Mouse (Mus musculus): ENCODE data around the gene Pigm. TPM values are rescaled to one million over a fixed set of nuclear protein-coding genes. Genes with fewer than 3 reads are reported as not detected.

Gene Pigm
- total RNA-seq, 2 experiments from 2014 or later: 5.2 to 5.3 TPM

Other genes with a start within 250 kb of the Pigm start
- gene Pex19, start 249.8 kb upstream of the Pigm start, total RNA-seq (2015; ENCODE audit: low replicate concordance): 10.0 and 22.4 TPM in 2 replicates
- 22.7 and 41.2 TPM in 2 replicates for gene Pex19, start 249.8 kb upstream of the Pigm start, total RNA-seq (2017; ENCODE audit: low replicate concordance)
- gene Dcaf8, start 228.5 kb upstream of the Pigm start, total RNA-seq (2015; ENCODE audit: low replicate concordance): 226 and 232 TPM in 2 replicates
- 600 and 738 TPM in 2 replicates for gene Dcaf8, start 228.5 kb upstream of the Pigm start, total RNA-seq (2017; ENCODE audit: low replicate concordance)
- gene Pea15a, start 169.7 kb upstream of the Pigm start, total RNA-seq (2015; ENCODE audit: low replicate concordance): 2.5 and 3.1 TPM in 2 replicates
- gene Pea15a, start 169.7 kb upstream of the Pigm start, total RNA-seq (2017; ENCODE audit: low replicate concordance): 2.6 and 5.4 TPM in 2 replicates
- gene Casq1, start 156.7 kb upstream of the Pigm start, total RNA-seq (2015; ENCODE audit: low replicate concordance): not detected in 2 replicates
- not detected in 2 replicates for gene Casq1, start 156.7 kb upstream of the Pigm start, total RNA-seq (2017; ENCODE audit: low replicate concordance)
- gene Atp1a4, start 118.1 kb upstream of the Pigm start, total RNA-seq (2015; ENCODE audit: low replicate concordance): not detected in 2 replicates
- gene Atp1a4, start 118.1 kb upstream of the Pigm start, total RNA-seq (2017; ENCODE audit: low replicate concordance): not detected in 2 replicates
- gene Igsf8, start 114.9 kb upstream of the Pigm start, total RNA-seq (2015; ENCODE audit: low replicate concordance): 1.3 and 6.7 TPM in 2 replicates
- gene Igsf8, start 114.9 kb upstream of the Pigm start, total RNA-seq (2017; ENCODE audit: low replicate concordance): 2.0 and 3.1 TPM in 2 replicates
- not detected in 2 replicates for gene Atp1a2, start 78.5 kb upstream of the Pigm start, total RNA-seq (2015; ENCODE audit: low replicate concordance)
- gene Atp1a2, start 78.5 kb upstream of the Pigm start, total RNA-seq (2017; ENCODE audit: low replicate concordance): not detected in 2 replicates
- gene Kcnj9, start 47.2 kb upstream of the Pigm start, total RNA-seq (2015; ENCODE audit: low replicate concordance): not detected in 2 replicates
- gene Kcnj9, start 47.2 kb upstream of the Pigm start, total RNA-seq (2017; ENCODE audit: low replicate concordance): 2.1 TPM in 1 of 2 replicates, not detected in the other
- 5.6 and 11.7 TPM in 2 replicates for gene Kcnj10, start 35.3 kb upstream of the Pigm start, total RNA-seq (2015; ENCODE audit: low replicate concordance)
- 0.85 and 2.8 TPM in 2 replicates for gene Kcnj10, start 35.3 kb upstream of the Pigm start, total RNA-seq (2017; ENCODE audit: low replicate concordance)
- gene Slamf9, start 98.8 kb downstream of the Pigm start, total RNA-seq (2015; ENCODE audit: low replicate concordance): 4.0 TPM in 1 of 2 replicates, not detected in the other
- 0.70 and 0.77 TPM in 2 replicates for gene Slamf9, start 98.8 kb downstream of the Pigm start, total RNA-seq (2017; ENCODE audit: low replicate concordance)
- not detected in 2 replicates for gene Igsf9, start 105.2 kb downstream of the Pigm start, total RNA-seq (2015; ENCODE audit: low replicate concordance)
- gene Igsf9, start 105.2 kb downstream of the Pigm start, total RNA-seq (2017; ENCODE audit: low replicate concordance): not detected in 2 replicates
- 135 and 151 TPM in 2 replicates for gene Tagln2, start 123.5 kb downstream of the Pigm start, total RNA-seq (2015; ENCODE audit: low replicate concordance)
- gene Tagln2, start 123.5 kb downstream of the Pigm start, total RNA-seq (2017; ENCODE audit: low replicate concordance): 52.7 and 53.7 TPM in 2 replicates
- not detected in 2 replicates for gene Cfap45, start 144.3 kb downstream of the Pigm start, total RNA-seq (2015; ENCODE audit: low replicate concordance)
- 0.28 TPM in 1 of 2 replicates, not detected in the other for gene Cfap45, start 144.3 kb downstream of the Pigm start, total RNA-seq (2017; ENCODE audit: low replicate concordance)
- not detected in 2 replicates for gene Vsig8, start 179.4 kb downstream of the Pigm start, total RNA-seq (2015; ENCODE audit: low replicate concordance)
- not detected in 2 replicates for gene Vsig8, start 179.4 kb downstream of the Pigm start, total RNA-seq (2017; ENCODE audit: low replicate concordance)
- gene Slamf8, start 214.0 kb downstream of the Pigm start, total RNA-seq (2015; ENCODE audit: low replicate concordance): not detected in 2 replicates
- 0.68 TPM in 1 of 2 replicates, not detected in the other for gene Slamf8, start 214.0 kb downstream of the Pigm start, total RNA-seq (2017; ENCODE audit: low replicate concordance)
- not detected in 2 replicates for gene Fcrl6, start 226.0 kb downstream of the Pigm start, total RNA-seq (2015; ENCODE audit: low replicate concordance)
- not detected in 2 replicates for gene Fcrl6, start 226.0 kb downstream of the Pigm start, total RNA-seq (2017; ENCODE audit: low replicate concordance)